Mouse (Mus musculus) hindbrain, embryonic 14.5 days (tissue): ENCODE results near the gene Ccm2l. TPM values are rescaled to one million over a fixed set of nuclear protein-coding genes. Genes with fewer than 3 reads are reported as not detected.

Experiments
- ATAC-seq: fragments of 200-750 bp; cut with Nextera tagmentation; 2 replicates; pipeline ENCODE4 v1.8.0; 2017; ENCODE audit warnings: moderate number of reproducible peaks, mild to moderate bottlenecking, moderate TSS enrichment, moderate library complexity; ENCODE audit not compliant: low FRiP score
- DNase-seq: peaks from one replicate; pipeline ENCODE4 v3.0.0-alpha.2; 2015; ENCODE audit warnings: low spot score
- H3K27ac ChIP-seq: fragments of 300-500 bp; sonication (generic); 2 replicates; pipeline ENCODE4 v1.5.1; 2014; ENCODE audit warnings: mild to moderate bottlenecking, moderate library complexity
- H3K27me3 ChIP-seq: fragments of 300-500 bp; sonication (generic); 2 replicates; pipeline ENCODE4 v1.6.1; 2014; ENCODE audit warnings: mild to moderate bottlenecking, low read length, mixed read lengths; ENCODE audit not compliant: control insufficient read depth, insufficient read depth
- H3K36me3 ChIP-seq: fragments of 300-500 bp; sonication (generic); replicated peaks from 2 replicates; pipeline ENCODE4 v1.6.1; 2014; ENCODE audit not compliant: control insufficient read depth, insufficient read depth
- H3K4me1 ChIP-seq: fragments of 300-500 bp; sonication (generic); replicated peaks from 2 replicates; pipeline ENCODE4 v1.6.1; 2014; ENCODE audit warnings: antibody characterized with exemption, low read length, mixed read lengths; ENCODE audit not compliant: control insufficient read depth, insufficient read depth
- H3K4me2 ChIP-seq: fragments of 300-500 bp; sonication (generic); replicated peaks from 2 replicates; pipeline ENCODE4 v1.6.1; 2014; ENCODE audit warnings: mild to moderate bottlenecking, moderate library complexity
- H3K4me3 ChIP-seq: fragments of 300-500 bp; sonication (generic); replicated peaks from 2 replicates; pipeline ENCODE4 v1.5.1; 2014; ENCODE audit warnings: mild to moderate bottlenecking, low read length
- H3K9ac ChIP-seq: fragments of 300-500 bp; sonication (generic); 2 replicates; pipeline ENCODE4 v1.6.1; 2014
- H3K9me3 ChIP-seq: fragments of 300-500 bp; sonication (generic); 2 replicates; pipeline ENCODE4 v1.6.1; 2016; ENCODE audit warnings: low read length; ENCODE audit not compliant: control insufficient read depth
- WGBS: fragments of 180-500 bp; shearing (Covaris S2); extraction: QIAGEN DNeasy Blood & Tissue Kit; methylation state at CpG from one replicate; pipeline ENCODE4 v1.1.7; 2014; 5-methylcytosine and 5-hydroxymethylcytosine counted together
- polyA plus RNA-seq: library from polyadenylated mRNA; unstranded; fragments of >200 nt; fragmentation: Nextera tagmentation; extraction: Ambion mirVana; gene quantifications from 2 replicates; pipeline ENCODE4 v1.2.1, GENCODE M21; 2014

Gene Ccm2l
- polyA plus RNA-seq, 1 experiment from 2014 or later: 2.4 TPM

DNA sequence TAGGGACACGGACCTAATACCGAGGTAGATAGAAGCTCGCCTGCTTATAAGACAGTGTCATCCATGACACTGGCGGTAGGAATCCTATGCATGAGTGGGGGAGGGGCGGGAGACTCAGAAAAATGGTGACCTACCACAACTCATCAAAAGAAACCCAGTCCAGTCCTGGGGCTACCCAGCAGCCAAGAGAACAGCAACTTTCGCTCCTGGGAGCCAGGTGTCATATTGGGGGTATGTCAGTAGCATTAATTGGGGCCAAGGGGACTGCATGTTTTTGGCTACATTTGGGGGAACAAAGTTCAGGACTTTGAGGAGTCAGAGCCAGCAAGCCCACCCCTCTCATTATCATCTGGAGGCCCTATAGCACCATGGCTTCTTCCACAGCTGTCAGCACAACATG lies 14.7 kb upstream of the Ccm2l start:
- Histone ChIP-seq H3K4me3 (no peak overlapping the region), H3K4me1 (peaks cover 15% of the 10 kb centered on the region), H3K9ac (no peak overlapping the region), H3K9me3 (no peaks in the 10 kb centered on the region), H3K36me3 (peaks cover 23% of the 10 kb centered on the region), H3K27me3 (peaks cover 12% of the 10 kb centered on the region), H3K27ac (no peak overlapping the region), H3K4me2 (no peak overlapping the region)
- ATAC-seq (no peak), DNase-seq (no peak)
- 90% methylated on average over 6 of the region's 6 CpGs for WGBS

DNA sequence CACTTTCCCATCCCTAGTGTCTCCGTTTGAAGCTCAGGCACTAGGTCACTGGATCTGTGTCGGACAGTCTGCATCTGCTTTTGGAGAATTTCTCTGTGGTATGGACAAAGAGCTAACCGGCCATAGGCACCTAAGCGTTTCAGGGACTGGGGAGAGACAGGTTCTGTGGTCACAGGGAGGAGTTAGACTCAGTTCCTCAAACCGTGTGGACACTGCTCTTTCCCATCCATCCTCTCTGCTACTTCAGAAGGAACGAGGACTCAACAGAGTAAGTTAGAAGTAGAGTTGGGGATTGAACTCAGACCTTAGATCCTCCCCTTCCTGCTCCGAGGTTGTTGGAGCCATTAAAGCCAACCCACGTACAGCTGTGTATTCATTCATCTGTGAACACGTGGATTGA lies 14.2 kb upstream of the Ccm2l start:
- 82% methylated on average over 9 of the region's 9 CpGs for WGBS
- peaks cover 12% of the 10 kb centered on the region for H3K27me3 ChIP-seq
- no peaks in the 10 kb centered on the region for H3K9me3 ChIP-seq
- H3K27ac ChIP-seq: no peak overlapping the region
- no peak overlapping the region for H3K9ac ChIP-seq
- no peak overlapping the region for H3K4me3 ChIP-seq
- ATAC-seq (no peak), DNase-seq (no peak)
- peaks cover 15% of the 10 kb centered on the region for H3K4me1 ChIP-seq
- H3K36me3 ChIP-seq: peaks cover 27% of the 10 kb centered on the region
- no peak overlapping the region for H3K4me2 ChIP-seq

DNA sequence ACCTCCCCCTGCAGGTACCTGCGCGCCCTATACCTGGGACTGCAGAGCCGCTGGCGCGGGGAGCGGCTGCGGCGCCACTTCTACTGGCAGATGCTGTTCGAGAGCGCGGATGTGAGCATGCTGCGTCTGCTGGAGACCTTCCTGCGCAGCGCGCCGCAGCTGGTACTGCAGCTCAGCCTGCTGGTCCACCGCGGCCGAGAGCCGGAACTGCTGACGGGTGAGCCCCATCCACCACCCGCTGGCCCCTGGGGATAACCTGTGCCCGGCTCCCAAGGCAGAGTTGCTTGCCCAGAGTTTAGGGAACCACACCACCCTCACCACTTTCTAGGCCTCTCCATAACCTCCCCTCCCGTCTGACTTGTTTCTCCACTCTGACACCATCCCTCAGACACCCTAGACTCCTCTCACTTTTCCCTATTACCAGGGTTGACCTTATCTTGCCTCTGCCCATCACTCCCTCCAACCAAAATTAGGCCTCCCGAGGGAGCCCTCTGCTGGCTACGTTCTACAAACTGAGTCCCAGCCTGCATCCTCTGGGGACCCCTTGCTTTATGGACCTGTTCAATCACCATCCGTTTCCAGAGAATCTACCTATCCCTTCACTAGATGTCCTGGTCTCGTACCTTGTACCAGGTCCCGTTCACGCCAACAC lies 12.9 kb upstream of the Ccm2l start:
- H3K4me1 ChIP-seq: peaks cover 15% of the 10 kb centered on the region

DNA sequence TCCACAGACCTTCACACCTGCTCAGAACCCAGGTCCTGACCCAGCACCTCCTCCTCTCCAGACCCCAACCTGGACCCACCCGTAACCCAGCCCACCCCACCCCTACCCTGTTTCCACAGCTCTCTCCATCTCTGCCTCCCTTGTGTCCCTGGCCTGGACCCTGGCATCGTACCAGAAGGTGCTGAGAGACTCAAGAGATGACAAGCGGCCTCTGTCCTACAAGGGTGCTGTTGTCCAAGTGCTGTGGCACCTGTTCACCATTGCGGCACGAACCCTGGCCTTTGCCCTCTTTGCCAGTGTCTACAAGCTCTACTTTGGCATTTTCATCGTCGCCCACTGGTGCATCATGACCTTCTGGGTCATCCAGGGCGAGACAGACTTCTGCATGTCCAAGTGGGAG lies 11.9 kb upstream of the Ccm2l start:
- H3K4me3 ChIP-seq: no peak overlapping the region
- peaks cover 12% of the 10 kb centered on the region for H3K4me1 ChIP-seq
- peaks cover 39% of the 10 kb centered on the region for H3K36me3 ChIP-seq
- no peak overlapping the region for H3K4me2 ChIP-seq
- no peak overlapping the region for H3K27ac ChIP-seq
- 94% methylated on average over 8 of the region's 8 CpGs for WGBS
- no peak overlapping the region for H3K9ac ChIP-seq
- ATAC-seq: no peak
- H3K27me3 ChIP-seq: peaks cover 12% of the 10 kb centered on the region
- DNase-seq: no peak
- no peaks in the 10 kb centered on the region for H3K9me3 ChIP-seq

More for the DNA sequence above, 12.9 kb upstream of the Ccm2l start:
- DNase-seq (no peak), ATAC-seq (no peak)
- H3K36me3 ChIP-seq: peaks cover 39% of the 10 kb centered on the region
- H3K27me3 ChIP-seq: peaks cover 12% of the 10 kb centered on the region
- 10% methylated on average over 30 of the region's 30 CpGs for WGBS
- no peaks in the 10 kb centered on the region for H3K9me3 ChIP-seq
- no peak overlapping the region for H3K9ac ChIP-seq
- H3K4me3 ChIP-seq: no peak overlapping the region
- no peak overlapping the region for H3K27ac ChIP-seq
- no peak overlapping the region; the same call in 1 of the 2 replicates for H3K4me2 ChIP-seq

DNA sequence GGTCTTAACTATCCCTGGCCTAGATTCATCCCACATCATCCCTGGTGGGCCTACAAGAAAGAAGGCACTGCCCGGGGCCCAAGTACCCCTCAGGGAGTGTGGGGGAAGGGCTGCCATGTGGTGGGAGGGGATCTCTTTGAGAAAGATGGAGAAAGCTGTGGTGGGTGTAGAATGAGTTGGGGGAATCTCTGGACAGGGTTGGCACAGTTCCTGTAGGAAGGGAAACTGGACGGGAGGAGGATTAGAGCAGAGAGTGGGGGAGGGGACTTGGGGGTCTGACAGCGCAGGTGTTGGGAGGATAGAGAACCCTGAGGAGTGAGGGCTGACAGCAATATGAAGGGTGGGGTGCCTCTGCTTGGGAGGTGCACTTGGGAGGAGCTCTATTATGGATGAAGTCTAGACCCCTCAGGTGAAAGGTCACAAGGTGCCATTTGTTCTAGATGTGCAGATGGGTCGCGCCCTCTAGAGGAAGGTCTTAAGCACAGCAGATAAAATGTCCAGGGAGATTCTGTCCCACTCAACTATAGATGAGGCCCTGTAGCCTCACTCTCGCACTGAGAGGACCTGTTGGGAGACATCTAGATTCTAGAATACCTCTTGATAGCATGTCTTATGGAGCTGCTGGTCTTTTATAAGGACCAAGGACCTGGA lies 10.4 kb upstream of the Ccm2l start:
- DNase-seq (no peak), ATAC-seq (no peak)
- no peaks in the 10 kb centered on the region for H3K9me3 ChIP-seq
- 58% methylated on average over 6 of the region's 6 CpGs for WGBS
- H3K4me3 ChIP-seq: no peak overlapping the region
- H3K27me3 ChIP-seq: peaks cover 12% of the 10 kb centered on the region
- H3K36me3 ChIP-seq: peaks cover 44% of the 10 kb centered on the region
- H3K4me1 ChIP-seq: no peaks in the 10 kb centered on the region
- H3K4me2 ChIP-seq: no peak overlapping the region
- H3K27ac ChIP-seq: no peak overlapping the region
- H3K9ac ChIP-seq: no peak overlapping the region

DNA sequence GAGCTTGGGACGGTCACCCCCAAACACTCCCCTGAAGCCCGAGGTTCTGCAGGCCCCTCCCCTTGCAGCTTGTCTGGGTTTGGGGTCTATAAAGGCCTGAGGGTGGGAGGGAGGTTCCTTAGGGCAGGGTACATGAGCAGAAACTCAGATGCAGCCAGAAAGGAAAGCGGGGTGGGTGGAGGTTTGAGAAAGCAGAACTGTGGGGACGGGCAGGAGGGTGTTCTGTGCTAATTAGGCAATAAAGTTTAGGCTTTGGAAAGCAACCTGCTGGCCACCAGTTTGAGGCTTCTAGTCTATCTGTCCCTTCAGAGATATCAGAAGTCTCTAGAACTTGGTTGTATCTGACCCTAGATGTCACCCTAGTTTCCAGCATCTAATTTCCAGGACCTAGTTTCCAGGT lies 7.4 kb upstream of the Ccm2l start:
- ATAC-seq (no peak), DNase-seq (no peak)
- no peak overlapping the region for H3K27ac ChIP-seq
- H3K4me3 ChIP-seq: no peak overlapping the region
- H3K4me1 ChIP-seq: peaks cover under 1% of the 10 kb centered on the region; the same call in 1 of the 2 replicates
- H3K36me3 ChIP-seq: peaks cover 44% of the 10 kb centered on the region
- H3K9me3 ChIP-seq: no peaks in the 10 kb centered on the region
- no peaks in the 10 kb centered on the region for H3K27me3 ChIP-seq
- H3K9ac ChIP-seq: no peak overlapping the region
- 80% methylated on average over 4 of the region's 4 CpGs for WGBS
- no peak overlapping the region for H3K4me2 ChIP-seq

DNA sequence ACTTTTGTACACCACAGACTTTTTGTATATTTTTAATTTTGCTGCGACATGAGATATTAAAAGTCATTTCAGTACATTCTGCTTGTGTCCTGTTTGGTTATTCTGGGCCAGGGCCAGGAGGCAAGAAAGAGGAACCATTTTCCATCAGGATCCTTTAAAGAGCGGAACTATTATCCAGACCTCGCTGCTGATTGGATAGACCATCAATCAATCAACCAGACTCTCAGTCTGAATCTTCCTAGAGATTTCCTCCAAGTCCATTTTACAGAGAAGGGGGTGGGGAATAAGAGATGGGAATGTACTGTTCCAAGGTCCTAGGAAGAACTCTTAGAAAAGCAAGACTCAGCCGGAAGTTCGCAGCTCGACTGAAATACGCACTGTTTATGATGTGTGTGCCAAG lies 5.5 kb upstream of the Ccm2l start:
- Histone ChIP-seq H3K9me3 (no peaks in the 10 kb centered on the region), H3K4me3 (no peak overlapping the region), H3K36me3 (peaks cover 30% of the 10 kb centered on the region), H3K27me3 (no peaks in the 10 kb centered on the region), H3K9ac (no peak overlapping the region), H3K4me2 (no peak overlapping the region), H3K4me1 (peaks cover 8% of the 10 kb centered on the region; the same call in 1 of the 2 replicates), H3K27ac (no peak overlapping the region)
- 90% methylated on average over 7 of the region's 7 CpGs for WGBS
- DNase-seq: no peak
- no peak for ATAC-seq

DNA sequence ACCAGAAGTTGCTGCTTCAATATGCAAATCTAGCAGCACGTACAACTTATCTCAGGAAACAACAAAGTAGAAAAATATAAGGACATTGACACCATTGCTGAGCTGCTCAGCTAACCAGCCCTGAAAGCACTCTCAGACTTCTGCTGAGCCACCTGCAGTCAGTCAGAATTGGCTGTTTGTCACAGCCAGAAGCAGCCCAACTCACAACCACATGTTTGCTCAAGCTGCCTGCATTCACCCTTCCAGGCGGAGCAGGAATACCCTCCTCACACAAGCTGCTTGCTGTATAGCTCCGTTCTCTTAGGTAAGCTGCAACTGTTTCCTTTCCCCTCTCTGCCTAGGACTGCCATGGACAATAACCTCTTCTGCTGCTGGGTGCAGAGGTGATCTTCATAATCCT lies 2.4 kb upstream of the Ccm2l start:
- DNase-seq (no peak), ATAC-seq (no peak)
- Histone ChIP-seq H3K4me3 (no peak overlapping the region), H3K4me1 (peaks cover 8% of the 10 kb centered on the region; the same call in 1 of the 2 replicates), H3K27me3 (peaks cover 3% of the 10 kb centered on the region; the same call in 1 of the 2 replicates), H3K27ac (no peak overlapping the region), H3K4me2 (no peak overlapping the region), H3K36me3 (0 out of 2 replicates have a peak, but pooled peaks cover 5% of the 10 kb centered on the region), H3K9me3 (no peaks in the 10 kb centered on the region), H3K9ac (0 out of 2 replicates have a peak overlapping the region, but pooled peaks have one; percentile 11)
- WGBS: 55% methylated on average over 3 of the region's 3 CpGs

DNA sequence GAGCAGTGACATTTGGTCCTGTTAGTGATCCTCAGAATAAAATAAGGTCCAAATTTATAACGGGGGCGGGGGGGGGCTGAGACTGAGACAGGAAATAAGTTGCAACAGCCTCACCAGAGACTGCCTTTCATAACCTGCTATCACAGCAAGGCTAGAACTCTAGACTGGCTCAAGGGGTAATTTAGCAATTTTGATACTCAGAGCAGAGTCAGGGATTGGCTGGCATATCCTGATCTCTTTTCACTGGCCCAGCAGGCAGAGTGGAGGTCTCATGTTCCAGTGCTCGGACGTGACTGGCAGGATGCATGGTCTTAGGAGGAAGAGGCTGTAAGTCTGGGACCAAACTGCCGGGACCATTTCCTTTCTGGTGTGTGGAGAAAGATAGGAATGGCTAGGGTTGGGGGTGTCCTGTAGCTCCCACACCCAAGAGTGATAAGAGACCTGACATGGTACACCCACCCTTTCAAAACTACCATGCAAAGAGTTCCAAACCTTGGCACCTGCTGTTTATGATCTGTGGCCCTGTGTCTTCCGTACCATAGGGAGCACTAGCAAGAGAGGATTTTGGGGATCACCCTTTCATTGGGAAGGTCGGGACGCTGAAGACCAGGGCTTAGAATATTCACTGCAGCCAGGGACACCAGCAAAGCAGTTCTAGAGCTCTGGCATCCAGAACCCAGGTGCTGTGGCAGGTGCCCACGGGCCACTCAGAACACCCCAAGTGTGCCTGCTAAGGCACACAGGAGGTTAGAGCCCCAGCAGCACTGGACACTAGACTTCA lies 1.4 kb upstream of the Ccm2l start:
- Histone ChIP-seq H3K9me3 (no peaks in the 10 kb centered on the region), H3K9ac (no peak overlapping the region), H3K27ac (no peak overlapping the region), H3K4me3 (no peak overlapping the region), H3K4me1 (peaks cover 8% of the 10 kb centered on the region; the same call in 1 of the 2 replicates), H3K4me2 (no peak overlapping the region), H3K36me3 (0 out of 2 replicates have a peak, but pooled peaks cover 5% of the 10 kb centered on the region), H3K27me3 (peaks cover 3% of the 10 kb centered on the region; the same call in 1 of the 2 replicates)
- DNase-seq: no peak
- no peak for ATAC-seq
- 80% methylated on average over 9 of the region's 9 CpGs for WGBS
